Mouse (Mus musculus) embryonic stem cell, embryonic (primary cell): ENCODE measurements around the gene Ptprn2.

ENCODE experiments used
- CTCF ChIA-PET, 4 experiments: fragments of 300-600 bp in 2 of 4; fragments of 350-600 bp in 2 of 4; sonication (Branson Sonifier 250); formaldehyde crosslinking; loops; one replicate each; lab custom pipeline; 2022; ENCODE audit warnings: inconsistent platforms in 2 of 4; lab: Charles Lee
- POLR2A ChIA-PET, 4 experiments: fragments of 300-600 bp in 2 of 4; fragments of 350-600 bp in 2 of 4; sonication (Branson Sonifier 250); formaldehyde crosslinking; loops; one replicate each; lab custom pipeline; 2022; ENCODE audit warnings: antibody characterized with exemption in 4 of 4, inconsistent platforms in 1 of 4; lab: Charles Lee

The Ptprn2 gene

GRCm38 (mm10) chr12:117160211-117160891, 674.8 kb downstream of the Ptprn2 start:
- ChIA-PET POLR2A (interaction anchor here in 1 of 4 experiments (1.0 kb wide), 1 partner anchor 53 kb away, joined by 3 read pairs; no protein-coding TSS in a partner anchor), CTCF (interaction anchor here in 2 of 4 experiments (0.8 to 1.5 kb wide), 2 partner anchors 21 to 36 kb away, joined by 3 to 4 read pairs; no protein-coding TSS in a partner anchor)

- CTCF ChIA-PET: no interaction called here
- POLR2A ChIA-PET: interaction anchor here in 1 of 4 experiments (0.7 kb wide), 1 partner anchor 12 kb away, joined by 5 read pairs; no protein-coding TSS in a partner anchor
Observed at GRCm38 (mm10) chr12:117162180-117162579, 676.7 kb downstream of the Ptprn2 start.

GRCm38 (mm10) chr12:117163789-117164188, 678.3 kb downstream of the Ptprn2 start:
- ChIA-PET POLR2A (no interaction called here), CTCF (no interaction called here)

- ChIA-PET POLR2A (no interaction called here), CTCF (no interaction called here)
Observed at GRCm38 (mm10) chr12:117166266-117166665, 680.7 kb downstream of the Ptprn2 start.

GRCm38 (mm10) chr12:117169670-117170069, 684.1 kb downstream of the Ptprn2 start:
- POLR2A ChIA-PET: interaction anchor here in 1 of 4 experiments (0.6 to 1.2 kb wide), 2 partner anchors 44 to 896 kb away, joined by 3 read pairs; no protein-coding TSS in a partner anchor
- CTCF ChIA-PET: interaction anchor here in 1 of 4 experiments (0.9 kb wide), 1 partner anchor 91 kb away, joined by 3 read pairs; no protein-coding TSS in a partner anchor

- ChIA-PET CTCF (no interaction called here), POLR2A (no interaction called here)
Observed at GRCm38 (mm10) chr12:117172529-117172884, 687.0 kb downstream of the Ptprn2 start.

GRCm38 (mm10) chr12:117172885-117173529, 687.5 kb downstream of the Ptprn2 start:
- ChIA-PET POLR2A (interaction anchor here in 1 of 4 experiments (0.7 kb wide), 1 partner anchor 63 kb away, joined by 3 read pairs; no protein-coding TSS in a partner anchor), CTCF (no interaction called here)

- ChIA-PET CTCF (interaction anchor here in 1 of 4 experiments (1.2 kb wide), 1 partner anchor 87 kb away, joined by 3 read pairs; no protein-coding TSS in a partner anchor), POLR2A (interaction anchor here in 2 of 4 experiments (0.6 to 1.0 kb wide), 2 partner anchors 12 to 1120 kb away, joined by 3 to 5 read pairs; no protein-coding TSS in a partner anchor)
Observed at GRCm38 (mm10) chr12:117174189-117174588, 688.7 kb downstream of the Ptprn2 start.

- CTCF ChIA-PET: no interaction called here
- POLR2A ChIA-PET: interaction anchor here in 2 of 4 experiments (0.7 to 1.0 kb wide), 3 partner anchors 13 to 65 kb away, joined by 3 to 5 read pairs (median 4); no protein-coding TSS in a partner anchor
Observed at GRCm38 (mm10) chr12:117175072-117175681, 689.7 kb downstream of the Ptprn2 start.

GRCm38 (mm10) chr12:117176259-117176823, 690.8 kb downstream of the Ptprn2 start:
- CTCF ChIA-PET: no interaction called here
- POLR2A ChIA-PET: no interaction called here

- CTCF ChIA-PET: interaction anchor here in 2 of 4 experiments (0.6 to 1.0 kb wide), 2 partner anchors 13 to 36 kb away, joined by 3 read pairs; no protein-coding TSS in a partner anchor
- POLR2A ChIA-PET: interaction anchor here in 1 of 4 experiments (0.9 kb wide), 1 partner anchor 159 kb away, joined by 3 read pairs; no protein-coding TSS in a partner anchor
Observed at GRCm38 (mm10) chr12:117187167-117187566, 701.6 kb downstream of the Ptprn2 start.

GRCm38 (mm10) chr12:117192001-117192400, 706.5 kb downstream of the Ptprn2 start:
- ChIA-PET CTCF (no interaction called here), POLR2A (no interaction called here)

- ChIA-PET POLR2A (interaction anchor here in 1 of 4 experiments (0.6 to 1.2 kb wide), 2 partner anchors 13 to 56 kb away, joined by 3 read pairs; no protein-coding TSS in a partner anchor), CTCF (interaction anchor here in 1 of 4 experiments (0.6 kb wide), 1 partner anchor 548 kb away, joined by 3 read pairs; no protein-coding TSS in a partner anchor)
Observed at GRCm38 (mm10) chr12:117196721-117197425, 711.4 kb downstream of the Ptprn2 start.

- POLR2A ChIA-PET: no interaction called here
Observed at GRCm38 (mm10) chr12:117198093-117198492, 712.6 kb downstream of the Ptprn2 start.

GRCm38 (mm10) chr12:117200117-117200516, 714.6 kb downstream of the Ptprn2 start:
- CTCF ChIA-PET: interaction anchor here in 2 of 4 experiments (0.7 to 1.0 kb wide), 3 partner anchors 13 to 578 kb away, joined by 3 to 4 read pairs (median 3); no protein-coding TSS in a partner anchor
- POLR2A ChIA-PET: interaction anchor here in 1 of 4 experiments (1.1 kb wide), 1 partner anchor 19 kb away, joined by 3 read pairs; no protein-coding TSS in a partner anchor

More at GRCm38 (mm10) chr12:117198093-117198492, 712.6 kb downstream of the Ptprn2 start:
- CTCF ChIA-PET: no interaction called here

- ChIA-PET POLR2A (interaction anchor here in 1 of 4 experiments (1.1 kb wide), 1 partner anchor 19 kb away, joined by 3 read pairs; no protein-coding TSS in a partner anchor), CTCF (interaction anchor here in 1 of 4 experiments (1.0 kb wide), 2 partner anchors 13 to 60 kb away, joined by 3 to 4 read pairs; no protein-coding TSS in a partner anchor)
Observed at GRCm38 (mm10) chr12:117200590-117200989, 715.1 kb downstream of the Ptprn2 start.

GRCm38 (mm10) chr12:117203506-117203905, 718.0 kb downstream of the Ptprn2 start:
- POLR2A ChIA-PET: no interaction called here
- CTCF ChIA-PET: no interaction called here

GRCm38 (mm10) chr12:117204905-117205304, 719.4 kb downstream of the Ptprn2 start:
- ChIA-PET POLR2A (no interaction called here), CTCF (no interaction called here)
